Mouse (Mus musculus): ENCODE data around the gene Myo6. TPM values are rescaled to one million over a fixed set of nuclear protein-coding genes. Genes with fewer than 3 reads are reported as not detected.

Gene Myo6
- polyA plus RNA-seq, 1 experiment from 2014 or later, result 8.3 TPM

GRCm38 (mm10) chr9:80209459-80209858 is 44.6 kb downstream of the Myo6 start:
- Histone ChIP-seq H3K4me1 (ENCODE audit: control insufficient read depth, insufficient read depth, low read length) (no peaks in the 10 kb centered on the region), H3K4me2 (ENCODE audit: low read depth, severe bottlenecking) (no peak overlapping the region), H3K4me3 (ENCODE audit: low read depth, low read length) (no peak overlapping the region), H3K27me3 (ENCODE audit: control insufficient read depth, insufficient read depth, low read length) (no peaks in the 10 kb centered on the region), H3K36me3 (ENCODE audit: control insufficient read depth, insufficient read depth, low read length) (no peaks in the 10 kb centered on the region), H3K9ac (ENCODE audit: low read length) (no peak overlapping the region), H3K9me3 (ENCODE audit: control insufficient read depth, low read length) (no peaks in the 10 kb centered on the region), H3K27ac (replicated peaks; ENCODE audit: low read depth, low read length) (no peak overlapping the region)
- no peak for DNase-seq (ENCODE audit: low spot score)
- ATAC-seq (ENCODE audit: insufficient number of reproducible peaks, low FRiP score, low TSS enrichment, low read depth), result no peak
- WGBS, result 81% methylated on average over 10 of the region's 10 CpGs

- H3K4me1 ChIP-seq (ENCODE audit: control insufficient read depth, insufficient read depth, low read length), result no peaks in the 10 kb centered on the region
- H3K27ac ChIP-seq (replicated peaks; ENCODE audit: low read depth, low read length), result no peak overlapping the region
- H3K9me3 ChIP-seq (ENCODE audit: control insufficient read depth, low read length), result no peaks in the 10 kb centered on the region
- ATAC-seq (ENCODE audit: insufficient number of reproducible peaks, low FRiP score, low TSS enrichment, low read depth) (no peak), DNase-seq (ENCODE audit: low spot score) (no peak)
- 85% methylated on average over 12 of the region's 12 CpGs for WGBS
- no peaks in the 10 kb centered on the region for H3K36me3 ChIP-seq (ENCODE audit: control insufficient read depth, insufficient read depth, low read length)
- H3K4me3 ChIP-seq (ENCODE audit: low read depth, low read length), result no peak overlapping the region
- H3K27me3 ChIP-seq (ENCODE audit: control insufficient read depth, insufficient read depth, low read length), result no peaks in the 10 kb centered on the region
- no peak overlapping the region for H3K4me2 ChIP-seq (ENCODE audit: low read depth, severe bottlenecking)
- H3K9ac ChIP-seq (ENCODE audit: low read length), result no peak overlapping the region
Measured at GRCm38 (mm10) chr9:80210096-80210495, 45.3 kb downstream of the Myo6 start.

DNA sequence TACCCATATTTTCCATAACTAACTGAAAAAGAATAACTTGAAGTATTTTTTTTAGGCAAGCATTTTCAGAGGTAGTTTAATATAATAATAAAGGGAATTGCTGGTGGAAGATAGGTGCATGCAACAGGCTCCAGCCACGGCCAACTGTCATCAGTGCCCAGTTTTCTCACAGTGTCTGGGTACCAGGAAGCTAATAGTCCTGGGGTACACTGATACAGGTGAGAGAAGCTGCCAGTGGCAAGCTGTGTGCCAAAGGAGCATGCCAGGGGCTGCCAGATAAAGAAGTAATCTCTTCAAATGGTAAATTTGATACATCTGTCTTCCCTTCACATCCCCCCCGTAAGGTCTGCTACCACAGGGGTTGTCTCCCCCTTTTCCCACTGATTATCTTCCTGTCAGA is 48.6 kb downstream of the Myo6 start:
- H3K9me3 ChIP-seq (ENCODE audit: control insufficient read depth, low read length), result no peaks in the 10 kb centered on the region
- H3K27ac ChIP-seq (replicated peaks; ENCODE audit: low read depth, low read length), result no peak overlapping the region
- 74% methylated on average over 2 of the region's 2 CpGs for WGBS
- DNase-seq (ENCODE audit: low spot score), result no peak
- H3K4me3 ChIP-seq (ENCODE audit: low read depth, low read length), result no peak overlapping the region
- H3K27me3 ChIP-seq (ENCODE audit: control insufficient read depth, insufficient read depth, low read length), result no peaks in the 10 kb centered on the region
- no peak overlapping the region for H3K9ac ChIP-seq (ENCODE audit: low read length)
- no peaks in the 10 kb centered on the region for H3K4me1 ChIP-seq (ENCODE audit: control insufficient read depth, insufficient read depth, low read length)
- no peaks in the 10 kb centered on the region for H3K36me3 ChIP-seq (ENCODE audit: control insufficient read depth, insufficient read depth, low read length)
- no peak for ATAC-seq (ENCODE audit: insufficient number of reproducible peaks, low FRiP score, low TSS enrichment, low read depth)
- no peak overlapping the region for H3K4me2 ChIP-seq (ENCODE audit: low read depth, severe bottlenecking)

DNA sequence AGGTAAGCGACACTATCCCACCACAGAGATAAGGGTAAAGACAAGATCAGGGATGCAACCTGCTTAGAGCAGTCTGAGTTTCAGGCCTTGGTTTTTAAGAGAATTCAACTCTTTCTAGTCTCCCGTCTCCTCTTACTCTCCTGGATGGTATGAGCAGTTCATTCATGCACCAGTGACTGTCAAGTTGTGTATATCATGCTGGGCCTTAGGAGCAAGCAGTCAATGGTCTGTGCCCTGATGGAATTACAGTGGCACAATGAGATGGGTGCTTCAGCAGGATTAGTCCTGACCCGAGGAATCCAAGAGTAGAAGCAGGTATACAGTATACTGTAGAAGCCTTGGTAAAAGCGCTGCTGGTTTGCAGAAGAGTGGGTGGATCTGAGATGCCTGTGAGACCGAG is 50.7 kb downstream of the Myo6 start:
- no peak for ATAC-seq (ENCODE audit: insufficient number of reproducible peaks, low FRiP score, low TSS enrichment, low read depth)
- H3K36me3 ChIP-seq (ENCODE audit: control insufficient read depth, insufficient read depth, low read length), result no peaks in the 10 kb centered on the region
- 91% methylated on average over 5 of the region's 5 CpGs for WGBS
- H3K4me1 ChIP-seq (ENCODE audit: control insufficient read depth, insufficient read depth, low read length), result no peaks in the 10 kb centered on the region
- no peak overlapping the region for H3K4me3 ChIP-seq (ENCODE audit: low read depth, low read length)
- no peaks in the 10 kb centered on the region for H3K9me3 ChIP-seq (ENCODE audit: control insufficient read depth, low read length)
- H3K27me3 ChIP-seq (ENCODE audit: control insufficient read depth, insufficient read depth, low read length), result no peaks in the 10 kb centered on the region
- DNase-seq (ENCODE audit: low spot score), result no peak
- H3K27ac ChIP-seq (replicated peaks; ENCODE audit: low read depth, low read length), result no peak overlapping the region
- no peak overlapping the region for H3K9ac ChIP-seq (ENCODE audit: low read length)
- no peak overlapping the region for H3K4me2 ChIP-seq (ENCODE audit: low read depth, severe bottlenecking)

GRCm38 (mm10) chr9:80216786-80217501 is 52.1 kb downstream of the Myo6 start:
- DNase-seq (ENCODE audit: low spot score) (no peak), ATAC-seq (ENCODE audit: insufficient number of reproducible peaks, low FRiP score, low TSS enrichment, low read depth) (no peak)
- H3K36me3 ChIP-seq (ENCODE audit: control insufficient read depth, insufficient read depth, low read length), result no peaks in the 10 kb centered on the region
- 85% methylated on average over 16 of the region's 16 CpGs for WGBS
- H3K4me3 ChIP-seq (ENCODE audit: low read depth, low read length), result no peak overlapping the region
- H3K9me3 ChIP-seq (ENCODE audit: control insufficient read depth, low read length), result no peaks in the 10 kb centered on the region
- H3K9ac ChIP-seq (ENCODE audit: low read length), result no peak overlapping the region
- H3K4me2 ChIP-seq (ENCODE audit: low read depth, severe bottlenecking), result no peak overlapping the region
- H3K4me1 ChIP-seq (ENCODE audit: control insufficient read depth, insufficient read depth, low read length), result no peaks in the 10 kb centered on the region
- no peaks in the 10 kb centered on the region for H3K27me3 ChIP-seq (ENCODE audit: control insufficient read depth, insufficient read depth, low read length)
- H3K27ac ChIP-seq (replicated peaks; ENCODE audit: low read depth, low read length), result no peak overlapping the region

GRCm38 (mm10) chr9:80218718-80219117 is 53.9 kb downstream of the Myo6 start:
- 63% methylated on average over 6 of the region's 6 CpGs for WGBS
- H3K9ac ChIP-seq (ENCODE audit: low read length), result no peak overlapping the region

GRCm38 (mm10) chr9:80223989-80224635 is 59.3 kb downstream of the Myo6 start:
- no peaks in the 10 kb centered on the region for H3K36me3 ChIP-seq (ENCODE audit: control insufficient read depth, insufficient read depth, low read length)
- H3K4me1 ChIP-seq (ENCODE audit: control insufficient read depth, insufficient read depth, low read length), result no peaks in the 10 kb centered on the region
- H3K9me3 ChIP-seq (ENCODE audit: control insufficient read depth, low read length), result no peaks in the 10 kb centered on the region
- WGBS, result 72% methylated on average over 11 of the region's 11 CpGs
- no peak overlapping the region for H3K9ac ChIP-seq (ENCODE audit: low read length)
- H3K27ac ChIP-seq (replicated peaks; ENCODE audit: low read depth, low read length), result no peak overlapping the region
- ATAC-seq (ENCODE audit: insufficient number of reproducible peaks, low FRiP score, low TSS enrichment, low read depth) (no peak), DNase-seq (ENCODE audit: low spot score) (no peak)
- no peak overlapping the region for H3K4me2 ChIP-seq (ENCODE audit: low read depth, severe bottlenecking)
- H3K27me3 ChIP-seq (ENCODE audit: control insufficient read depth, insufficient read depth, low read length), result no peaks in the 10 kb centered on the region
- H3K4me3 ChIP-seq (ENCODE audit: low read depth, low read length), result no peak overlapping the region

More at GRCm38 (mm10) chr9:80218718-80219117, 53.9 kb downstream of the Myo6 start:
- no peaks in the 10 kb centered on the region for H3K9me3 ChIP-seq (ENCODE audit: control insufficient read depth, low read length)
- H3K27me3 ChIP-seq (ENCODE audit: control insufficient read depth, insufficient read depth, low read length), result no peaks in the 10 kb centered on the region
- no peak overlapping the region for H3K27ac ChIP-seq (replicated peaks; ENCODE audit: low read depth, low read length)
- ATAC-seq (ENCODE audit: insufficient number of reproducible peaks, low FRiP score, low TSS enrichment, low read depth) (no peak), DNase-seq (ENCODE audit: low spot score) (no peak)
- no peaks in the 10 kb centered on the region for H3K36me3 ChIP-seq (ENCODE audit: control insufficient read depth, insufficient read depth, low read length)
- H3K4me2 ChIP-seq (ENCODE audit: low read depth, severe bottlenecking), result no peak overlapping the region
- no peaks in the 10 kb centered on the region for H3K4me1 ChIP-seq (ENCODE audit: control insufficient read depth, insufficient read depth, low read length)
- no peak overlapping the region for H3K4me3 ChIP-seq (ENCODE audit: low read depth, low read length)

- Histone ChIP-seq H3K9me3 (ENCODE audit: control insufficient read depth, low read length) (no peaks in the 10 kb centered on the region), H3K36me3 (ENCODE audit: control insufficient read depth, insufficient read depth, low read length) (no peaks in the 10 kb centered on the region), H3K4me3 (ENCODE audit: low read depth, low read length) (no peak overlapping the region), H3K4me1 (ENCODE audit: control insufficient read depth, insufficient read depth, low read length) (no peaks in the 10 kb centered on the region), H3K27ac (replicated peaks; ENCODE audit: low read depth, low read length) (no peak overlapping the region), H3K9ac (ENCODE audit: low read length) (no peak overlapping the region), H3K4me2 (ENCODE audit: low read depth, severe bottlenecking) (no peak overlapping the region), H3K27me3 (ENCODE audit: control insufficient read depth, insufficient read depth, low read length) (no peaks in the 10 kb centered on the region)
- ATAC-seq (ENCODE audit: insufficient number of reproducible peaks, low FRiP score, low TSS enrichment, low read depth) (no peak), DNase-seq (ENCODE audit: low spot score) (no peak)
- 90% methylated on average over 5 of the region's 5 CpGs for WGBS
Measured at GRCm38 (mm10) chr9:80226579-80227325, 61.9 kb downstream of the Myo6 start.
